Mouse (Mus musculus): ENCODE results near the gene Gpr171.

GRCm38 (mm10) chr3:59079327-59079726 lies 22.3 kb downstream of the Gpr171 start:
- TF ChIP-seq CTCF (IDR thresholded peaks at IDR 0.05; ENCODE audit: borderline replicate concordance, insufficient read depth, low read depth, low read length) (peak; percentile 55; the same call in 1 of the 2 replicates), POLR2A (IDR thresholded peaks at IDR 0.05; ENCODE audit: borderline replicate concordance, insufficient read depth, low read length) (no peak)

Measured in cerebellum, adult 2 months (tissue).